Mouse (Mus musculus) thymus, adult 2 months (tissue): ENCODE measurements around the gene Glt1d1. TPM values are rescaled to one million over a fixed set of nuclear protein-coding genes. Genes with fewer than 3 reads are reported as not detected.

Experiments
- DNase-seq: peaks from one replicate; pipeline ENCODE4 v3.0.0; 2021
- H3K27ac ChIP-seq: fragments of 200-500 bp; 2 replicates; pipeline ENCODE4 v1.5.1; 2012; ENCODE audit warnings: low read length, control low read depth; ENCODE audit not compliant: control insufficient read depth, insufficient read depth
- H3K27me3 ChIP-seq: fragments of 200-500 bp; 2 replicates; pipeline ENCODE4 v1.6.1; 2012; ENCODE audit warnings: mild to moderate bottlenecking, low read length, moderate library complexity, mixed read lengths; ENCODE audit not compliant: control insufficient read depth, insufficient read depth
- H3K36me3 ChIP-seq: fragments of 200-500 bp; 2 replicates; pipeline ENCODE4 v1.6.1; 2012; ENCODE audit warnings: mild to moderate bottlenecking, low read length, moderate library complexity; ENCODE audit not compliant: control insufficient read depth, insufficient read depth
- H3K4me1 ChIP-seq: fragments of 200-500 bp; replicated peaks from 2 replicates; pipeline ENCODE4 v1.6.1; 2012; ENCODE audit warnings: low read length; ENCODE audit not compliant: control insufficient read depth, insufficient read depth
- H3K4me3 ChIP-seq: fragments of 200-500 bp; 2 replicates; pipeline ENCODE4 v1.5.1; 2012; ENCODE audit warnings: mild to moderate bottlenecking, low read length, control low read depth, moderate library complexity; ENCODE audit not compliant: control insufficient read depth, insufficient read depth
- CTCF ChIP-seq: fragments of 200-500 bp; IDR thresholded peaks from 2 replicates; pipeline ENCODE4 v1.5.1; 2012; ENCODE audit warnings: mild to moderate bottlenecking, control low read depth, low read length, moderate library complexity, borderline replicate concordance; ENCODE audit not compliant: control insufficient read depth, poor library complexity, insufficient read depth; ENCODE audit errors: extremely low read depth
- POLR2A ChIP-seq: fragments of 200-500 bp; IDR thresholded peaks from 2 replicates; pipeline ENCODE4 v1.6.1; 2012; ENCODE audit warnings: mild to moderate bottlenecking, low read length, control low read depth, moderate library complexity; ENCODE audit not compliant: control insufficient read depth, poor library complexity, insufficient read depth; ENCODE audit errors: extremely low read depth
- WGBS: fragments of 180-500 bp; shearing (Covaris S2); methylation state at CpG from one replicate; pipeline ENCODE4 v1.1.7; 2018; 5-methylcytosine and 5-hydroxymethylcytosine counted together
- polyA plus RNA-seq: library from polyadenylated mRNA; depleted of rRNA; stranded (reverse); fragments of >200 nt; gene quantifications from 2 replicates; pipeline ENCODE4 v1.2.3, GENCODE M21; 2012

Gene Glt1d1
- polyA plus RNA-seq, 1 experiment, result 0.51 TPM

DNA sequence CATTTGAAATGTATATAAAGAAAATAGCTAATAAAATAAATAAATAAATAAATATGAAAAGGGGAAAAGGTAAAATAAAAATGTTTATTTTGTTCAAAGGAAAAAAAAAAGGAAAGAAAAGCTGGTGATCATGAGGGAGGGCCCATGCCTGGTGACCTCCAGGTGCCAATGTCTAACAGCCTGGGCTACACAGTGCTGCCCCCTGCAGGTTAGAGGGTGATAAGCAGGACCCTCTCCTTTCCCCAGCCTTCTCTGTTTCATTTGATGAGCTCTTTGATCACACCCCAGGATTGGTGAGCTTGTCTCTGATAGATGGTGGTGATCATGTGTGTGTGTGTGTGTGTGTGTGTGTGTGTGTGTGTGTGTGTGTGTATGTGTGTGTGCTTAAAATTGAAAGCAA, 17.0 kb downstream of the Glt1d1 start:
- Histone ChIP-seq H3K36me3 (no peaks in the 10 kb centered on the region), H3K4me3 (no peak overlapping the region), H3K4me1 (no peaks in the 10 kb centered on the region), H3K27ac (no peak overlapping the region), H3K27me3 (no peaks in the 10 kb centered on the region)
- peak; percentile 10 for DNase-seq
- TF ChIP-seq CTCF, result no peak
- no peak for TF ChIP-seq POLR2A

DNA sequence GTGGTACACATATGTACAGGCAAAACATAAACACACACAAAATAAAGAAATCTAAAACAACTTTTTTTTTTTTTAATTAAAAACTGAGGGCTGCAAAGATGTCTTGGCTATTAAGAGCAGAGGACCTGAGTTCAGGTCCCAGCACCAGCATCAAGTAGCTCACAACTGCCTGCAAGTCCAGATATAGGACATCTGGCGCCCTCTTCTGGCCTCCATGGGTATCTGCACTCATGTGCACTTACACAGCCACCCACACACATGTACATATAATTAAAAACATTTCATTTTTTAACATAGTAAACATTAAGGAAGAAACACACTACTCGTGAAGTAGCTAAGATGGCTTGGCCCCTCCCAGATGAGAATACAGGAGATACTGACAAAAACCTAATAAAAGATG, 26.2 kb downstream of the Glt1d1 start:
- no peaks in the 10 kb centered on the region for H3K36me3 ChIP-seq
- DNase-seq, result no peak
- no peak overlapping the region for H3K4me3 ChIP-seq
- 82% methylated on average over 2 of the region's 2 CpGs for WGBS
- no peaks in the 10 kb centered on the region for H3K4me1 ChIP-seq
- TF ChIP-seq POLR2A, result no peak
- TF ChIP-seq CTCF, result no peak
- no peak overlapping the region for H3K27ac ChIP-seq
- H3K27me3 ChIP-seq, result no peaks in the 10 kb centered on the region

GRCm38 (mm10) chr5:127659312-127659711, 27.2 kb downstream of the Glt1d1 start:
- Histone ChIP-seq H3K27me3 (no peaks in the 10 kb centered on the region), H3K27ac (no peak overlapping the region), H3K4me3 (no peak overlapping the region), H3K4me1 (no peaks in the 10 kb centered on the region), H3K36me3 (no peaks in the 10 kb centered on the region)
- TF ChIP-seq POLR2A (no peak), CTCF (no peak)
- 87% methylated on average over 3 of the region's 3 CpGs for WGBS
- no peak for DNase-seq

- Histone ChIP-seq H3K36me3 (no peaks in the 10 kb centered on the region), H3K4me1 (no peaks in the 10 kb centered on the region), H3K4me3 (no peak overlapping the region), H3K27ac (no peak overlapping the region), H3K27me3 (no peaks in the 10 kb centered on the region)
- TF ChIP-seq POLR2A, result no peak
- no peak for TF ChIP-seq CTCF
- no peak for DNase-seq
- WGBS, result 79% methylated on average over 5 of the region's 5 CpGs
These were observed 28.2 kb downstream of the Glt1d1 start for GRCm38 (mm10) chr5:127660267-127660666.

DNA sequence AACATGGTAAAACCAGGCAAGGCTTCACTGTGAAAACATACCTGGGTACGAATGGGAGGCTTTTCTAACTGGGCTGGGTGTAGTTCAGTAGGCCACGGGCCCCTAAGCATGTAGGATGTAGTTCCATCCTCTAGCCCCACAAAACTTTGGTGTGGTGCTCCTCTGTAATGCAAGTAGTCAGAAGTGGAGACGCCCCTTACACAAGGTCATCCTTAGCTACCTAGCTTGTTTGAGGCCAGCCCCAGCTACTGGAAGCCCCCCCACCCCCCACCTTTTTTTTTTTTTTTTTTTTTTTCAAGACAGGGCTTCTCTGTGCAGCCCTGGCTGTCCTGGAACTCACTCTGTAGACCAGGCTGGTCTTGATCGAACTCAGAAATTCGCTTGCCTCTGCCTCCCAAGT, 28.9 kb downstream of the Glt1d1 start:
- H3K36me3 ChIP-seq, result no peaks in the 10 kb centered on the region
- no peak overlapping the region for H3K4me3 ChIP-seq
- TF ChIP-seq CTCF (no peak), POLR2A (no peak)
- H3K4me1 ChIP-seq, result no peaks in the 10 kb centered on the region
- no peak overlapping the region for H3K27ac ChIP-seq
- WGBS, result 91% methylated on average over 5 of the region's 5 CpGs
- DNase-seq, result no peak
- H3K27me3 ChIP-seq, result no peaks in the 10 kb centered on the region

- no peaks in the 10 kb centered on the region for H3K36me3 ChIP-seq
- no peak overlapping the region for H3K27ac ChIP-seq
- DNase-seq, result no peak
- WGBS, result 95% methylated on average over 8 of the region's 8 CpGs
- H3K4me3 ChIP-seq, result no peak overlapping the region
- no peaks in the 10 kb centered on the region for H3K27me3 ChIP-seq
- TF ChIP-seq CTCF (no peak), POLR2A (no peak)
- no peaks in the 10 kb centered on the region for H3K4me1 ChIP-seq
These were observed 41.9 kb downstream of the Glt1d1 start for GRCm38 (mm10) chr5:127673913-127674312.

DNA sequence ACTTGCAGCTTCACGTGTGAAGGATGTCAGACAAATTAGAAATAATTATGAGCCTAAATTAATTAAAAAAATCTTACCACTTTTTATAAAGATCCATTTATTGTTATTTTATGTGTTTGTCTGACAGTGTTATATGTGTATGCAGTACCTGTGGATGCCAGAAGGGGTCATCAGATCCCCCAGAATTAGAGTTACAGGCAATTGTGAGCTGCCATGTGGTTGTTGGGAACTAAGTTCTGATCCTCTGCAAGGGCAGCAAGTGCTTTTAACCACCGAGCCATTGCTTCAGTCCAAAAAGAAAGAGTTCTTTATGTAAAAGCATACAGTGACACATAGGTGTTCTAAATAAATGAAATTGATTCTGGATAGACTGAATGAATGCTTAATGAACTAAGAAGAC, 45.5 kb downstream of the Glt1d1 start:
- 96% methylated on average over 2 of the region's 2 CpGs for WGBS
- H3K27me3 ChIP-seq, result no peaks in the 10 kb centered on the region
- no peak overlapping the region for H3K27ac ChIP-seq
- no peaks in the 10 kb centered on the region for H3K36me3 ChIP-seq
- DNase-seq, result no peak
- TF ChIP-seq POLR2A (no peak), CTCF (no peak)
- no peak overlapping the region for H3K4me3 ChIP-seq
- H3K4me1 ChIP-seq, result no peaks in the 10 kb centered on the region

- no peaks in the 10 kb centered on the region for H3K36me3 ChIP-seq
- no peak overlapping the region for H3K27ac ChIP-seq
- no peak for TF ChIP-seq POLR2A
- no peak for TF ChIP-seq CTCF
- no peak for DNase-seq
- no peak overlapping the region for H3K4me3 ChIP-seq
- H3K4me1 ChIP-seq, result no peaks in the 10 kb centered on the region
- 93% methylated on average over 5 of the region's 5 CpGs for WGBS
- H3K27me3 ChIP-seq, result no peaks in the 10 kb centered on the region
These were observed 46.4 kb downstream of the Glt1d1 start for GRCm38 (mm10) chr5:127678501-127678900.
